Mouse (Mus musculus) kidney, postnatal 0 days (tissue): ENCODE results near the gene Ankrd13d. TPM values are rescaled to one million over a fixed set of nuclear protein-coding genes. Genes with fewer than 3 reads are reported as not detected.

Experiments
- ATAC-seq: fragments of 200-750 bp; cut with Nextera tagmentation; replicated peaks from 2 replicates; pipeline ENCODE4 v1.8.0; 2017; ENCODE audit warnings: low read depth, moderate number of reproducible peaks, moderate TSS enrichment, moderate library complexity; ENCODE audit not compliant: low FRiP score
- DNase-seq: peaks from one replicate; pipeline ENCODE4 v3.0.0-alpha.2; 2016; ENCODE audit warnings: low spot score
- H3K27ac ChIP-seq: fragments of 300-500 bp; sonication (generic); 2 replicates; pipeline ENCODE4 v1.5.1; 2014; ENCODE audit warnings: mild to moderate bottlenecking
- H3K27me3 ChIP-seq: fragments of 300-500 bp; sonication (generic); 2 replicates; pipeline ENCODE4 v1.6.1; 2014; ENCODE audit warnings: low read length, mixed read lengths; ENCODE audit not compliant: insufficient read depth
- H3K36me3 ChIP-seq: fragments of 300-500 bp; sonication (generic); 2 replicates; pipeline ENCODE4 v1.6.1; 2014; ENCODE audit warnings: low read length, mixed read lengths; ENCODE audit not compliant: insufficient read depth
- H3K4me1 ChIP-seq: fragments of 300-500 bp; sonication (generic); replicated peaks from 2 replicates; pipeline ENCODE4 v1.6.1; 2014; ENCODE audit warnings: antibody characterized with exemption, low read length, mixed read lengths; ENCODE audit not compliant: insufficient read depth
- H3K4me2 ChIP-seq: fragments of 300-500 bp; sonication (generic); 2 replicates; pipeline ENCODE4 v1.6.1; 2014; ENCODE audit warnings: mild to moderate bottlenecking, low read length, moderate library complexity, mixed read lengths
- H3K4me3 ChIP-seq: fragments of 300-500 bp; sonication (generic); replicated peaks from 2 replicates; pipeline ENCODE4 v1.5.1; 2014; ENCODE audit warnings: low read depth, low read length
- H3K9ac ChIP-seq: fragments of 300-500 bp; sonication (generic); 2 replicates; pipeline ENCODE4 v1.6.1; 2014; ENCODE audit warnings: low read depth, low read length
- H3K9me3 ChIP-seq: fragments of 300-500 bp; sonication (generic); replicated peaks from 2 replicates; pipeline ENCODE4 v1.6.1; 2016; ENCODE audit warnings: low read length, inconsistent platforms, mixed read lengths
- CTCF ChIP-seq: IDR thresholded peaks from 2 replicates; pipeline ENCODE4 v1.5.1; 2016; ENCODE audit warnings: antibody characterized with exemption, low read depth, mild to moderate bottlenecking, moderate library complexity
- WGBS: fragments of 180-500 bp; shearing (Covaris S2); extraction: QIAGEN DNeasy Blood & Tissue Kit; methylation state at CpG from one replicate; pipeline ENCODE4 v1.1.7; 2014; 5-methylcytosine and 5-hydroxymethylcytosine counted together
- polyA plus RNA-seq: library from polyadenylated mRNA; unstranded; fragments of >200 nt; fragmentation: Nextera tagmentation; extraction: Ambion mirVana; gene quantifications from 2 replicates; pipeline ENCODE4 v1.2.1, GENCODE M21; 2015

Gene Ankrd13d
- polyA plus RNA-seq, 1 experiment from 2014 or later, result 3.9 TPM

DNA sequence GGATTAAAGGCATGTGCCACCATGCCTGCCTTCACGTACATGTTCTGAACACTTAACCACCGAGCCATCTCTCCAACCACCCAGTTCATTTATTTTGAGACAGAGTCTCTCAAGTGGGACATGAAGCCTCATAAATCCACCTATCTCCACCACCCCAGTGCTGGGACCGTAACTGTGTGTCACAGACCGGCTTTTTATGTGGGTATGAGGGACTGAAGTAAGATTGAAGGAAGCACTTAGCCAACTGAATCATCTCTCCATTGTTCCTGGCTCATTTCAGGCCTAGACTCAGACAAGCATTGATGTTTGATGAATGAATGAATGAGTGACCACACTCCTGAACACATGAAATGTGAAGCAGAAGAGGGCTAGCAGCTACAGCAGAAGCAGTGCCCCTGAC, 26.4 kb upstream of the Ankrd13d start:
- Histone ChIP-seq H3K27ac (no peak overlapping the region), H3K4me3 (no peak overlapping the region), H3K4me1 (peaks cover 9% of the 10 kb centered on the region), H3K4me2 (no peak overlapping the region), H3K36me3 (no peaks in the 10 kb centered on the region), H3K27me3 (no peaks in the 10 kb centered on the region), H3K9me3 (no peaks in the 10 kb centered on the region), H3K9ac (no peak overlapping the region)
- WGBS, result 83% methylated on average over 4 of the region's 4 CpGs
- no peak for TF ChIP-seq CTCF
- DNase-seq, result no peak
- ATAC-seq, result no peak

GRCm38 (mm10) chr19:4306190-4306577, 23.2 kb upstream of the Ankrd13d start, which contains the start of gene Grk2:
Gene Grk2 (minus strand): TSS chr19:4306222.
- under 1% methylated on average over 39 of the region's 46 CpGs for WGBS

DNA sequence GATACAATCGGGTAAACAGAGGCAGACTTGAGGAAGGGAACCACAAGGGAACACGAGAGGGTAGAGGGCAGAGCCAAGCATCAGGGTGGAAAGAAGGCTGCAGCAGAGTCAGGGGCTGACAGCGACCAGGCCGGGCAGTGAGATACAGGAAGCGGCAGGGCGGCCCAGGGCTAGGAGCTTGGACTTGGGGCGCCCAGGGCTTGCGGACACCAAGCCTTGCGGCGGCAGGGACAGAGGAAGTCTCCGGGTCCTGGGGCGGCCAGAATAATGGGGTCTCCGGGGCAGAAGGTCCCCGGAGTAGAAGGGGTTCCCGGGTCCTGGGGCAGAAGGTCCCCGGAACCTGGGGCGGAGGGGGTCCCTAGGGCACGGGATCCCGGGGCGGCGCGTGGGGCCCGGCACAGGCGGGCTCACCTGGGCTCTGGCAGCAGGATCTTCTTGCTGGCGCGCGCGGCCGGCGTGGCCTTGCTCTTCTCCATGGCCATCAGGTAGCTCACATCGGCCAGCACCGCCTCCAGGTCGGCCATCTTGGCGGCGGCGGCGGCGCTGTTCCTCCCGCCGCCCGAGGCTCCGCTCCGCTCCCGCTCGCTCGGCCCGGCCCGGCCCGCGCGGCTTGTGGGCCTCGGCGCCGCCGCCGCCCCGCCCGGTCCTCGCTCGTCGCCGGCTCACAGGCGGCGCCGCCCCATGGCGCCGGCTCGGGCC, 22.7 kb upstream of the Ankrd13d start:
- under 1% methylated on average over 51 of the region's 68 CpGs for WGBS
- Histone ChIP-seq H3K4me2 (peak overlapping the region; percentile 60), H3K36me3 (no peaks in the 10 kb centered on the region), H3K4me3 (peak overlapping the region; percentile 94), H3K4me1 (peaks cover 45% of the 10 kb centered on the region), H3K9me3 (no peaks in the 10 kb centered on the region), H3K27ac (peak overlapping the region; percentile 92), H3K27me3 (no peaks in the 10 kb centered on the region), H3K9ac (peak overlapping the region; percentile 97)
- ATAC-seq (peak; percentile 58), DNase-seq (peak; percentile 65)
- peak; percentile 2; the same call in 1 of the 2 replicates for TF ChIP-seq CTCF

More at GRCm38 (mm10) chr19:4306190-4306577, 23.2 kb upstream of the Ankrd13d start, which contains the start of gene Grk2:
- no peaks in the 10 kb centered on the region for H3K27me3 ChIP-seq
- DNase-seq, result peak; percentile 79
- TF ChIP-seq CTCF, result peak; percentile 69
- peak within 1 kb of the TSS; percentile 94 for H3K4me3 ChIP-seq
- H3K9ac ChIP-seq, result peak within 1 kb of the TSS; percentile 97
- H3K27ac ChIP-seq, result peak within 1 kb of the TSS; percentile 92
- H3K4me1 ChIP-seq, result peaks cover 40% of the 10 kb centered on the region
- ATAC-seq, result peak; percentile 79
- H3K4me2 ChIP-seq, result peak within 1 kb of the TSS; percentile 60
- H3K9me3 ChIP-seq, result no peaks in the 10 kb centered on the region
- H3K36me3 ChIP-seq, result no peaks in the 10 kb centered on the region

- Histone ChIP-seq H3K4me2 (peak overlapping the region; percentile 60), H3K27ac (peak overlapping the region; percentile 36; the same call in 1 of the 2 replicates), H3K36me3 (no peaks in the 10 kb centered on the region), H3K27me3 (no peaks in the 10 kb centered on the region), H3K4me3 (peak overlapping the region; percentile 94), H3K9me3 (no peaks in the 10 kb centered on the region), H3K9ac (peak overlapping the region; percentile 97; the same call in 1 of the 2 replicates), H3K4me1 (peaks cover 52% of the 10 kb centered on the region)
- 30% methylated on average over 4 of the region's 4 CpGs for WGBS
- TF ChIP-seq CTCF, result no peak
- no peak for DNase-seq
- no peak; the same call in 1 of the 2 replicates for ATAC-seq
Observed at GRCm38 (mm10) chr19:4304871-4305321, 22.0 kb upstream of the Ankrd13d start.

DNA sequence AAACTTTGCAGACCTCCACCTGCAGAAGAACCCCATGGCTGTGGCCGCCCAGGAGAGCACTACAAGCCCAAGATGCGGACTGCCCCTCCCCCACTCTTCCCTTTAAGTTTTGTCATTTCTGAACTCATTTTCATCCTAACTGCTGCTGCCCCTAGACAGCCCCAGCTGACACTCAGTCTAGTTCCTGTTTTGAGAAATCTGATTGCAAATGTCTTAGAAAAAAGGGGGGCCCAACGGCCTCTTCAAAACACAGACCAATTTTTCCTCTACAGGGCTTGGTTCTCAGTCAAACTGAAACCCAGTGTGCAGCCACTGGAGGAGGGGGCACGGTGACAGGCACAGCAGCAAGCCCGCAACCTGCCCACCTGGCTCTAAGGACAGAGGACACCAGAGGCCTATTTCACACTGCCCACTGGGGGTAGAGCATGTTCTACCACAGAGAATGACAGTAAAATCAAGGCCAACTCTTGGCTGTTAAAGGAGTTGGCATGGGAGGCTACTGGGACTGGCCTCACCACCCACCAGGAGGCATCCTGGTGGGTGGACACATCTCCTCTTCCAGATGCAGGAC, 21.4 kb upstream of the Ankrd13d start:
- Histone ChIP-seq H3K27ac (peak overlapping the region; percentile 36; the same call in 1 of the 2 replicates), H3K9ac (peak overlapping the region; percentile 97; the same call in 1 of the 2 replicates), H3K9me3 (no peaks in the 10 kb centered on the region), H3K4me1 (peaks cover 52% of the 10 kb centered on the region), H3K4me3 (peak overlapping the region; percentile 94), H3K36me3 (no peaks in the 10 kb centered on the region), H3K4me2 (peak overlapping the region; percentile 60), H3K27me3 (no peaks in the 10 kb centered on the region)
- ATAC-seq, result no peak
- 68% methylated on average over 5 of the region's 5 CpGs for WGBS
- TF ChIP-seq CTCF, result no peak
- no peak for DNase-seq

GRCm38 (mm10) chr19:4303640-4303995, 20.7 kb upstream of the Ankrd13d start:
- H3K27ac ChIP-seq, result no peak overlapping the region
- peaks cover 52% of the 10 kb centered on the region for H3K4me1 ChIP-seq

More at GRCm38 (mm10) chr19:4303640-4303995, 20.7 kb upstream of the Ankrd13d start:
- no peak for TF ChIP-seq CTCF
- 95% methylated on average over 5 of the region's 5 CpGs for WGBS
- H3K4me3 ChIP-seq, result no peak overlapping the region
- no peaks in the 10 kb centered on the region for H3K36me3 ChIP-seq
- H3K27me3 ChIP-seq, result no peaks in the 10 kb centered on the region
- ATAC-seq (no peak), DNase-seq (no peak)
- no peak overlapping the region for H3K4me2 ChIP-seq
- H3K9ac ChIP-seq, result no peak overlapping the region
- no peaks in the 10 kb centered on the region for H3K9me3 ChIP-seq
